Mouse (Mus musculus) mouse trophoblast stem cell (cell line): ENCODE data around the gene Fry.

Experiments used
- in situ Hi-C, 2 experiments: fragments of 300-500 bp; cut with MseI, MboI; formaldehyde crosslinking; loops; 2 replicates in 1 of 2; 3 replicates in 1 of 2; pipeline ENCODE4 v1.15.1; 2025

The Fry gene

DNA sequence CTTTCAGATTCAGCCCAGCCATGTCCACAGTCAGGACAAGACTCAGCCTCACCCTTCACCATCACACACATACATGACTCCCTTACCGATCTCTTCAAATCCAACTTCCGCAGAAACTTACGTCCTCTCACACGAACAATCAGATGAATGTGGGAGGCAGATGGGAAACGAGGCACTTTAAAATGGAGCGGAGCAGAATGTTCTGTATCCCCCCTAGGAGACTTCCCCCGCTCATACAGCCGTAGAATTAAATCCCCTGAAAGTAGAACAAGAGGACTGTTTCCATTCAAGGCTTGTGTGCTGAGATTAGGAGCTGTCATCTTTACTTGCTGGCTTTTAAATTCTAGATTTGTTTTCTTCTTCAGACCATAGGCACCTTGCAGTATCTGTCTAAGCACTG, 10.0 kb downstream of the Fry start:
- in situ Hi-C loops, result no loop called here

DNA sequence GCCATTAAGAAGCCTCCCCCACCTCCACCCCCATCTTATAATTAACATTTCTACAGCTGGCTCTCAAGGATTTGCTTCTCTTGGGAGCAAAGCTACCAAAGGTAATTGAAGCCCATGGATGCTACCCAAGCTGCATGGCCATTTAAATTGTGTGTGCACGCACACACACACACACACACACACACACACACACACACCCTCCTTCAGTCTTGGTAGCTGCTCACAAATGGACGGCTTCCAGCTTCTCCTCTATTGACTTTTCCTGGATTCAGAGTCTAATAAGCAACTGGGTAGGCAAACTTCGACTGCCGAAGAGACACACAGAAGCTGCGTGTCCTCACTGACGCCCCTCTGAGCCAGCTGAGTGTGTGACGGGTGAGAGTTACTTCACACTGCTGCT, 11.7 kb downstream of the Fry start:
- in situ Hi-C loops, result no loop called here

GRCm38 (mm10) chr5:150131166-150131565, 12.7 kb downstream of the Fry start:
- in situ Hi-C loops, result no loop called here

DNA sequence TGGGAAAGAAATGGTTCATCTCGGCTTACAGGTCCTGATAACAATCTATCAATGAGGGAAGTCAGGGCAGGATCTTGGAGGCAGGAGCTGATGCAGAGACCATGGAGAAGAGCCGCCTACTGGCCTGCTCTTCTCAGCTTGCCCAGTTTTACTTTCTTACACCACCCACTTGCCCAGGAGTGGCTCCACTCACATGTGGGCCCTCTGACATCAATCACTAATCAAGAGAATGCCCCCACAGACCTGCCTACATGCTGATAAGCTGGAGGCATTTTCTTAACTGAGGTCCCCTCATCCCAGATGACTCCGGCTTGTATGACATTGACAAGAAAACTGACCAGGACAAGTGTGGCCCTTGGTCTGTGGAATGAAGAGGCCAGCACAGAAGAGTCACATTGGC, 16.2 kb downstream of the Fry start:
- in situ Hi-C loops, result no loop called here

DNA sequence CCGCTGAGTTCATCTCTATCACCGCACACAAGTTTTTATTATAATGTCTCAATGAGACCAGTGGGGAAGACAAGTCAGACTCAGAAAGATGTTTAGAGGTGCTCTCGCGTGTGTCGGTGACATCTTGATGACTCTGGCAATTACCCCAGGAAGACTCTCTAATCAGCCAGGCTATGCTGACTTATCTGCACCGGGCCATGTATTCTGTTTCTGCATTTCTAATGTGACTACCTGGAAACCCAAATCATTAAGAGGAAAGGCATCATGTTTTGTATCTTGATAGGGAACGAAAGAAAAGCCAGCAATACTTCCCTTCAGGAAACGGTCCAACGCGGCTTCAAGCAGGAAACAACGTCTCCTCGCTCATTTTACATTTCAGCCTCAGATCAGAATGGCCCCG, 17.1 kb downstream of the Fry start:
- in situ Hi-C loops, result no loop called here

GRCm38 (mm10) chr5:150137772-150138451, 19.5 kb downstream of the Fry start:
- in situ Hi-C loops, result no loop called here

DNA sequence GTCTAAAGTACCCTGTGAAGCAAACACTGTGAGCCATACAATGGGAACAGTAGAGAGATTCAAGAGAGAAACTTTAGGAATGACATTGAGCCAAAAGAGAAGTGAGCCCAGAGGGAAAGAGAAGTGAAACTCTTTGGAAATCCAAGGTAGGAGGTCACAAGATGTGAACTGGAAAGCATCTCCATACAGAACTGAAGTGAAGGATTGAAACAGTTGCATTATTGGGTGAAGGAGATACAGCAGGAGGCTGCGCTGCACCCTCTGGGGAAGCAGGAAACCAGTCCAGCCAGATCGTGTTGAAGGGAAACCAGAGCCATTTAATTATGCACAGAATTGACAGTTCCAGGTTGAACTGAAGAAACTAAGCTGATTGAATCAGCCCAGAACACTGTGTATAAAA, 22.1 kb downstream of the Fry start:
- in situ Hi-C loops, result no loop called here

DNA sequence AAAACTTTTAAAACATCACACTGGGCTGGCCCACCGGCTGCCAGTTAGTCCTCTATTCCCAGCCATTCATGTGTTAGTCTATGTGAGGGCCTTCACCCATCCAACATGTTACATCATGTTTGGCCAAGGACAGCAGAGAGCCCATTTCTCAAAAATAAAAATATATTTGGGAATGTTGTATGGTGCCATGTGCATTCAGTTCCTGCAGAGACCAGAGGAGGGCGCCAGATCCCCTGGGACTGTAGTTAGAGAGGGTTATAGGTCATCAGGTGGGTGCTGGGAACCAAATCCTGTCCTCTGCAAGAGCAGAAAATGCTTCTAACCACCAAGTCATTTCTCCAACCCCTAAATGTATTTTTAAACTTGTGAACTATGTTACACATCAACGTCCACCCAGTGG, 27.5 kb downstream of the Fry start:
- in situ Hi-C loops, result no loop called here

GRCm38 (mm10) chr5:150146612-150147011, 28.2 kb downstream of the Fry start:
- in situ Hi-C loops, result no loop called here

GRCm38 (mm10) chr5:150149725-150150124, 31.3 kb downstream of the Fry start:
- in situ Hi-C loops, result no loop called here

DNA sequence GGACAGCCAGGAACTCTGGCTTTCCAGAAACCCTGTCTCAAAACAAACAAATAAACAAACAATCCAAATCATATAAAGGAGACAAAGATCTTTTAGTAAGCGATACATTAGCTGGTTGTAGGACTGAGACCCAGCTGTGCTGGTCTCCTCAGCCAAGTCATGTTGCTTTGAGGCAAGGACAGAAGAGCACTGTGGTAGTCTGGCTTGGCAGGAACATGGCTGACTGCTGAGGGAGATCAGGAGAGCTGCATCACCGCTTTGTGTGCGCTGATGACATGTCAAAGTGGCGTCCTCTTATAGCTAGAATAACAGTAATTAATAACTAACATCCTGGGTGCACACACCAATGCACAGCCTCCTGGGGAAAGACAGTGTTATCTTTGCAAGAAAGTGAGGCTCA, 32.5 kb downstream of the Fry start:
- in situ Hi-C loops, result no loop called here

GRCm38 (mm10) chr5:150152071-150152879, 33.8 kb downstream of the Fry start:
- in situ Hi-C loops, result no loop called here

DNA sequence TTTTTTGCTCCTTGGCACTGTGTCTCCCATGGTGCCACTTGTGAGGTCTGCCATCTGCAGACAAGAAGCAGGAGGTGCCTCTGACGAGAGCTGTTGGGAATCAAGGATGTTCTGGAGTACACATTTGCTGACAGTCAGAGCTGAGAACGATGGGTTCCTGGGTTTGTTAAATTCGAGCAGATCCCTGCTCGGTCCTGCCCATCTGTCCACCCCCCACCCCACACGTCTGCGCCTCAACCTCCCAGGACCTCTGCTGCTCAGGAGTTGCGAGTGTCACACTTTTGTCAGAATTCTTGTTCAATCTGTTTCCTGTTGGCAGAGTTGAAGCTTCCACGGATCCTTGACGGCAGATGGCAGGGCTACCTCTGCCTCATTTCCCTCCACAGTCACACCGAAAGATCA, 34.4 kb downstream of the Fry start:
- in situ Hi-C loops, result no loop called here

GRCm38 (mm10) chr5:150155388-150155787, 36.9 kb downstream of the Fry start:
- in situ Hi-C loops, result loop anchor here in 1 of 2 experiments (5.0 kb wide), 1 partner anchor 43 kb away; no protein-coding TSS in a partner anchor

DNA sequence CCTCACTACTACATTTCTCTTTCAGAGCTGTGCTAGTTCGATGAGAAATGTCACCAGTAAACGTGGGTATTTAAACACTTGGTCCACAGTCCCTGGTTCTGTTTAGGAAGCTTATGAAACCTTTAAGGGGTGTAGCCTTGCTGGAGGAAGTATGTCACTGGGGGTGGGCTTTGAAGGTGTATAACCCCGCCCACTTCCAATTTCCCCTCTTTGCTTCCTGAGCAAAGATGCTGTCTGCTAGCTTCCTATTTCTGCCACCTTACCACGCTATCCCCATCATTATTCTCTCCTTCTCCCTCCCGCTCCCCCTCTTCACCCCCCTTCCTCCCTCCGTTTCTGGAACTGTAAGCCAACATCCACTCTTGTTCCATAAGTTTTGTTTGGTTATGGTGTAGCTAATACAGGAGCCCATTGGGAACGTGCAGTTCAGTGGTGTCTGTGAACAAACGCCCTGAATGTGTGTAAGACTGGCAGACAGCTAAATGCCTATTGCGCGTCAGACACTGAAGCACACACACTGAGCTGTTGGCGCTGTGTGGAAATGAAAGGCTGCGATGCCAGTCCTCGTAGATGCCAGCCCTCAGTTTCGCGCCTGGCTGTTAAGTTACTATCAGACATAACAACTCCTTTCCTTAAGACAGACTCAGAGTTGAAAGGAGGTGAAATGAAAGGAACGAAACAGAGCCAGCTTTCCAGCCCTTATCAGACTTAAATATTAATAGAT, 37.8 kb downstream of the Fry start:
- in situ Hi-C loops, result loop anchor here in 1 of 2 experiments (5.0 kb wide), 1 partner anchor 44 kb away; no protein-coding TSS in a partner anchor

DNA sequence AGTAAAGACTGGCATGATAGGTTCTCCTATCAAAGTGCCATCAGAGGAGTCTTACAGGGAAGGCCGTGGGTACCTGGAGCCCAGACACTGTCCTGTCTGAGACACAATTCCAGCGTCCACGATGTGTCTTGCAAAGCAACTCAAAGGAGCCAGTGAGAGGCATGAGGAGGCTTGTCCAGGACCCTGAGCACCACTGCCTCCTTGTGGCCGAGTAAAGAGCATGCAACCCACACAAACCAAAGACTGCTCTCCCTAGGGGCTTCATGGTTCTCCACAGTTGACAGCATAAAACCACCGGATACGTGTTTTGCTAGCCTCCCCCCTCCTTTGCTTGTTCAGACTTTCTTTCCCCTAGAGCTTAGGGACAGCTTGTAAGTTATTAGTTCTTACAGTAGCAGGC, 39.2 kb downstream of the Fry start:
- in situ Hi-C loops, result loop anchor here in 1 of 2 experiments (5.0 kb wide), 1 partner anchor 45 kb away; no protein-coding TSS in a partner anchor

DNA sequence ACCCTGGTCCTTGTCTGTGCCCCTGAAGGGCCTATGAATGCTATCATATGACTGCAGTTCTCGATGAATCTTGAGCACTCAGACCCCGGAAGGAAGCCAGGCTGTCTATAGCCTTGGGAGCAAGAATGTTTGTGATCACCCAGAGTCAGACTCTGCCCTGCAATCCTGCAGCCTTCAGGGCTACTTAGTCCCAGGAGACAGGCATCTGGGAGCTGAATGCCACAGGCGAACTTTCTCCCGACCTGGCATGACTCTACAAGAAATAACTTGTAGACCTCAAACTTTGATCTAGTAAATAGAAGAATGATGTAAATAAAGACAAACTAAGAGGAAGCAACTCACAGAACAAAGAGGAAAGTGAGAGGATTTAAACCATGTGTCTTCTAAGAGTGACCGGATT, 40.7 kb downstream of the Fry start:
- in situ Hi-C loops, result loop anchor here in 1 of 2 experiments (5.0 kb wide), 1 partner anchor 47 kb away; no protein-coding TSS in a partner anchor

DNA sequence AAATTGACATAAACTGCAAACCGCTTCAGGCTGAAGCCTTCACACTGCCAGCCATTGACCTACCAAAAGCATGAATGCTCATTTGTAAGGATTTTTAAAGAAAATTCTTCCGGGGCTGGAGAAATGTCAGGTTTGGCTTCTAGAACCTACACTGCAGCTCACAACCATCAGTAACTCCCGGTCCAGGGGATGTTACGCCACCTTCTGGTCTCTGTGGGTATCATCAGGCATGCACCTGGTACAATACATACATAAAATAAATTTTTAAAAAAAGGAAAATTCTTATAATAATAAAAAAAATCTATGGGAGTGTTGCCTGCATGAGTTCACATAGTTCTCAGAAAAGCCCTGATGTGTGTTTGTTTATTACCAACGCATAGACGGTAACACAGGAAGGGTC, 42.7 kb downstream of the Fry start:
- in situ Hi-C loops, result no loop called here

DNA sequence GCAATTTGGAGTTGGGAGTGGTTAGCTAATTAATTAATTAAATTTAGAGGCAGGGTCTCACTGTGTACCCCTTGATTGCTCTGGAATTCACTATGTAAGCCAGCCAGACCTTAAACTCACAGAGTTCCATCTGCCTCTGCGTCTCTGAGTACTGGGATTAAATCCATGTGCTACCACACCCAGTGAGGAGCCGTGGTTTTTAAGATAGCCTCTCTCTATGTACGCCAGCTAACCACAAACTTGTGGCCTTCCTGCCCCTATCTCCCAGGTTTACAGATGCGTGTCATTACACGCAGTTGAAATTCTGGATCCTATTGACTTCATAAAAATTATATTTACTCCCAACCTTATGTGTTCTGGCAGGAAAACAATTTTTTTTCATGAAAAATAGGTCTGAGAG, 43.5 kb downstream of the Fry start:
- in situ Hi-C loops, result no loop called here

GRCm38 (mm10) chr5:150164671-150165070, 46.2 kb downstream of the Fry start:
- in situ Hi-C loops, result no loop called here

- in situ Hi-C loops, result no loop called here
Observed at GRCm38 (mm10) chr5:150166811-150167210, 48.4 kb downstream of the Fry start.

DNA sequence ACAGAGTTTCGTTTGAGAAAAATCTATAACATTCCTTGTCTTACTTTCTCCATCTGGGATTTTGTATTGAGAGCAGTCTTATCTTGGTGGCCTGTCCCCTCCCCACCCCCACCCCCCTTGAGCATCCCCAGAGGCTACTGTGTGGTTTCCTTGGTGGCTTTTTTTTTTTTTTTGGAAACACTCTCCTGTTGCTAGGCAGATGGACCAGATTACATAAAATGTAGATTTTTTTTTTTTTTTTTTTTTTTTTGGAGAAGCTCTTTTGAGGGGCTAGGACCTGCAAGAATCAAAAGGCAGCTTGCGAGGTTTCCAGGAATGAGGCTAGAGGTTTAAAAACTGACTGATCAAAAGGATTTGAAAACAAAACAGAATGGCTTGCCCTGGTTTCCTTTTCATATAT, 48.8 kb downstream of the Fry start:
- in situ Hi-C loops, result no loop called here
